Mouse (Mus musculus) adipose tissue, adult 10 weeks (tissue): ENCODE measurements around the gene Lhpp. TPM values are rescaled to one million over a fixed set of nuclear protein-coding genes. Genes with fewer than 3 reads are reported as not detected.

Experiments
- polyA plus RNA-seq: library from polyadenylated mRNA; stranded (reverse); fragments of 350-450 nt; fragmentation: Illumina TruSeq; extraction: RNeasy Lipid Tissue Mini Kit (QIAGEN cat#74804); gene quantifications from one replicate; pipeline ENCODE4 v1.2.3, GENCODE M21; 2014; ENCODE audit warnings: low read depth, low replicate concordance

The Lhpp gene
- 18.3 TPM for polyA plus RNA-seq

DNA sequence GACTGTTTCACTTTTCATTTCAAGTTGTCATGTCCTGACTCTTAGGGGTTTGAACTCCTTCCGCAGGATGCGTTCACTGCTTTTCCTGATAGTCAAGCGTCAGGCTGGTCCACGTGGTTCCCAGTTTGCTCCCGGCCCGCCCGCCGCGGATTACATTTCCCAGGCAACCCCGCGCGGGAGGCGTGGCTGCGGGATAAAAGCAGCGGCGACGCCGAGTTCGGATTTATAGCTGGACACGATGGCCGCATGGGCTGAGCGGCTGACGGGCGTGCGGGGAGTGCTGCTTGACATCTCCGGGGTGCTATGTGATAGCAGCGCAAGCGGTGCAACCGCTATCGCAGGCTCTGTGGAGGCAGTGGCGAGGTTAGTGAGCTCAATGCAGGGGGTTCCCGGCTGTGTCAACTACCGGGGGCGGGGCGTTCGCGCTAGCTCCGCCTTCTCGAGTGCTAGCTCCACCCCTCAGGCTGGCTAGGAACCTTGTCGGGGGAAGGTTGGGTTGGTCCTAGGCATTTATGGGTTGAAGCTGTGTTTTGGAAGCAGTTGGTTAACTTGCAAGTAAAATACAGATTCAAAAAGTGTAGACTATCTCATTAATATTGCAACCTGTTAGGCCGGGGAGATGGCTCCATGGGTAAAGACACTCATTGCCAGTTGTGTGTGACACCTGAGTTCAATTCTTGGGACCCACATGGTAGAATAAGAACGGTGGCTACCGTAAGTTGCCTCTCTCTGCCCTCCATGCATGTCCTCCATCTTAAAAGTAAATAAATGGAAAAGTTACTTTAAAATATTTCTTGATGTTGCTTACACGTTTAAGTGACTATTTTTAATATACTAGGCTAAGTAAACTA is at the start of gene Lhpp:
TSS of gene Lhpp (plus strand) at position 171 of the 851 bp plus-strand sequence.

DNA sequence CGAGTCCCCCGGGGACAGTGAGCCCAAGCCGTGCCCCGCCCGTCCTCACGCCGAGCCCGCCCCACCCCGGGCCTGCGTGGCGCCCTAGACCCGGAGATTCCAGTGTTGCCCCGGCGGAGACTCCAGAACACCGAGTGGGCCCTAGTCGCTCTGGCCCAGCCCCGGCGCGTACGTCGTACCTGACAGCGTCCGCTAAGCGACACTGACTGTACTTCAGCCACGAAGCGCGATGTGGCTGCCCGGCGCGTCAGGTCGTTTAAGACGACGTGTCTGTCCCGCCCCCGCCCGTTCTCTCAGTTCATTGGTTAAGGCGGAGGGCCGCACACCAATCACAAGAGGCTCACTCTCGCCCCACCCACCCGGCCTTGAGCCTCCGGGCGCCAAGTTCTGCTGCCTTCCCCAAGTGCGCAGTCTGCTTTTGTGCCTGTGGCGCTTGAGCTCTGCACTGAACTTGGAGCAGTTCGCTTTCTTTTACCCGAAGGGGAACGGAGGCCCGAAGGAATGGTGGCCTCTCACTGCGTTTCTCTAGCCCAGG is 34.3 kb upstream of the Lhpp start, which contains the start of gene Oat:
TSS of gene Oat (minus strand) at position 283 of the 535 bp plus-strand sequence.

DNA sequence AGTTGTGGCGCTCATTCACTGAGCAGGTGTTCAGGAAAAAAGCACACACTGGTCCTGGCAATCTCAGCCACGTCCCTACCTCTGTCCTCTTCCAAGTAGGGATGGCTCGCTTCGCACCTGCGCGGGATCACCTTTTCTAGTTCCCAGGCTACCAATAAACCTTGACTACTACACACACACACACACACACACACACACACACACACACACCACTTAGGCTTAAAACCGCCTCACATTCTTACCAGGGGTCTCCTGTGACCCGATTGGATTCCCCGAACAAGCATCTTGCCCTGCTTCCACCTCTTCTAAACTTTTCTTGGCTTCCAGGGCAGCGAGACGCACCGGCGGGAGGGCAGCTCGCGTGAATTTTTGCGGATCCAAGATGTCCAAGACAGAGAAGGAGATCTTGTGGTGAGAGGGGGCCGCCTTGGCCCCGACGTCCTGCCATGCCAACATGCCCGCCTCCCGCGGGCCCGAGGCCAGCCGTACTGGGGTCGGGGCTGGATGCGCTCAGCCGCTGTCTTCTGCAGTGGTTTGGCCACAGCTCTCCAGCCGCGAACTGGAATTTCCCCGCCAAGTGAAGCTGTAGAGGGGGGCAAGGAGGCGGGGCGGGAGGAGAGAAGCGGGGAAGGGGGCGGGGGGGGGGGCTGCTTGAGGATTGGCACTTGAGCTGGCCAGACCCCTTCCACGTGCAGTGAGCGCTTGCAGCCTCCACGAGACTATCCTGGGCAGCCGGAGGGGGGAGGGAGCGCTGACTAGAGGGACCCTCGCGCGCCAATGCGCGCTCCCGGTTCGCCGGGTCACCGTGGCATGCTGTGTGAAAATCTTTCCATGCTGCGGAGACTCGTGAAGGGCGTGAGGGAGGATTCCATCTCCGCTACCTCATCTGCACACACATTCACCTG is 11.1 kb upstream of the Lhpp start, which contains the start of gene Nkx1-2:
TSS of gene Nkx1-2 (minus strand) at position 567 of the 905 bp plus-strand sequence.

Other genes starting within 250 kb of the Lhpp start
- 177 TPM for gene Oat, start 34.2 kb upstream of the Lhpp start, polyA plus RNA-seq
- not detected for gene Nkx1-2, start 11.0 kb upstream of the Lhpp start, polyA plus RNA-seq
- 20.7 TPM for gene Fam53b, start 203.2 kb downstream of the Lhpp start, polyA plus RNA-seq
- gene Eef1akmt2, start 242.0 kb downstream of the Lhpp start, polyA plus RNA-seq = 25.5 TPM
- gene Abraxas2, start 248.6 kb downstream of the Lhpp start, polyA plus RNA-seq = 20.7 TPM